Mouse (Mus musculus): Measurements from ENCODE around the gene Cklf.

DNA sequence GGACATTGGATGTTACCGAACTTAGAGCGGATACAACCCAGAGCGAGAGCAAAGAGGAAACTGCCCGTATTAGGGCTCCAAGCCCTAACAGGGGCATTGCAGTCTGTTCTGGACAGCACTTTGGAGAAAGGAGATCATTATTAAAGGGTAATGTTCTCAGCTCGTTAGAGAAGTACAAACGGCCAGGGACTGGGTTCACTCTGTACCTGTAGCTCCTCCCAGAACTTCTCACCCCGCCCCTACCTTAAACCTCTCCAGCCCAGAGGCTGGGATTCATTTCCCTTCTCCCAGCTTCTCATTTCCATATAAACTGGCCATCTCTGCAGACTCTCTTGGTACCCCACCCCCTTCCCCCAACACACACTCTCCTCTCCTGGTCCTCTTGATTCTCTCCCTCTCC, 800 bp downstream of the Cklf start:
- TF ChIP-seq GATA1 (IDR thresholded peaks at IDR 0.05; ENCODE audit: borderline replicate concordance, low read length), result no peak
- no peak for TF ChIP-seq FLI1 (IDR thresholded peaks at IDR 0.05; ENCODE audit: low read length)

Data from megakaryocyte, embryonic 14.5 days (primary cell).